Mouse (Mus musculus) intestine, embryonic 14.5 days (tissue): ENCODE measurements around the gene Rragd. TPM values are rescaled to one million over a fixed set of nuclear protein-coding genes. Genes with fewer than 3 reads are reported as not detected.
"Not testable (repeated sequence)": the region's sequence is repeated elsewhere in the genome, so short reads cannot be mapped to it uniquely, and the experiment has no call there.

ENCODE experiments used
- ATAC-seq: fragments of 200-750 bp; cut with Nextera tagmentation; replicated peaks from 2 replicates; pipeline ENCODE4 v1.8.0; 2017; ENCODE audit warnings: low read depth, moderate number of reproducible peaks, moderate TSS enrichment, moderate library complexity; ENCODE audit not compliant: low FRiP score, low TSS enrichment
- DNase-seq: peaks from one replicate; pipeline ENCODE4 v3.0.0-alpha.2; 2018; ENCODE audit warnings: low spot score
- H3K27ac ChIP-seq: fragments of 300-500 bp; sonication (generic); 2 replicates; pipeline ENCODE4 v1.5.1; 2014; ENCODE audit warnings: low read depth, mild to moderate bottlenecking, control low read depth
- H3K27me3 ChIP-seq: fragments of 300-500 bp; sonication (generic); replicated peaks from 2 replicates; pipeline ENCODE4 v1.6.1; 2014; ENCODE audit warnings: low read length, control low read depth; ENCODE audit not compliant: control insufficient read depth, insufficient read depth
- H3K36me3 ChIP-seq: fragments of 300-500 bp; sonication (generic); 2 replicates; pipeline ENCODE4 v1.6.1; 2014; ENCODE audit warnings: low read length, control low read depth; ENCODE audit not compliant: control insufficient read depth, insufficient read depth
- H3K4me1 ChIP-seq: fragments of 300-500 bp; sonication (generic); replicated peaks from 2 replicates; pipeline ENCODE4 v1.6.1; 2014; ENCODE audit warnings: low read length, control low read depth, mixed read lengths; ENCODE audit not compliant: control insufficient read depth, insufficient read depth
- H3K4me2 ChIP-seq: fragments of 300-500 bp; sonication (generic); 2 replicates; pipeline ENCODE4 v1.6.1; 2014; ENCODE audit warnings: low read length
- H3K4me3 ChIP-seq: fragments of 300-500 bp; sonication (generic); 2 replicates; pipeline ENCODE4 v1.5.1; 2014; ENCODE audit warnings: low read depth, low read length, control low read depth, mixed read lengths
- H3K9ac ChIP-seq: fragments of 300-500 bp; sonication (generic); 2 replicates; pipeline ENCODE4 v1.6.1; 2014; ENCODE audit warnings: mild to moderate bottlenecking, low read length
- H3K9me3 ChIP-seq: fragments of 300-500 bp; sonication (generic); 2 replicates; pipeline ENCODE4 v1.6.1; 2016; ENCODE audit warnings: low read length, control low read depth; ENCODE audit not compliant: control insufficient read depth
- WGBS: fragments of 180-500 bp; shearing (Covaris S2); extraction: QIAGEN DNeasy Blood & Tissue Kit; methylation state at CpG from one replicate; pipeline ENCODE4 v1.1.7; 2014; 5-methylcytosine and 5-hydroxymethylcytosine counted together
- polyA plus RNA-seq: library from polyadenylated mRNA; unstranded; fragments of >200 nt; fragmentation: Nextera tagmentation; extraction: Ambion mirVana; gene quantifications from 2 replicates; pipeline ENCODE4 v1.2.1, GENCODE M21; 2014

Rragd gene
- polyA plus RNA-seq, 1 experiment from 2014 or later = 14.5 TPM

- Histone ChIP-seq H3K36me3 (no peaks in the 10 kb centered on the region), H3K27me3 (no peaks in the 10 kb centered on the region), H3K27ac (no peak overlapping the region), H3K4me2 (no peak overlapping the region), H3K9ac (no peak overlapping the region), H3K4me3 (no peak overlapping the region), H3K4me1 (no peaks in the 10 kb centered on the region), H3K9me3 (no peaks in the 10 kb centered on the region)
- ATAC-seq (no peak), DNase-seq (no peak)
- 88% methylated on average over 5 of the region's 5 CpGs for WGBS
Observed at GRCm38 (mm10) chr4:32996083-32996482, 13.2 kb downstream of the Rragd start.

GRCm38 (mm10) chr4:32997571-32997970, 14.7 kb downstream of the Rragd start:
- no peaks in the 10 kb centered on the region for H3K9me3 ChIP-seq
- ATAC-seq = no peak

GRCm38 (mm10) chr4:32998996-32999395, 16.2 kb downstream of the Rragd start:
- no peak for DNase-seq
- no peak overlapping the region for H3K27ac ChIP-seq
- H3K4me2 ChIP-seq = no peak overlapping the region
- no peak for ATAC-seq
- H3K9me3 ChIP-seq = no peaks in the 10 kb centered on the region
- H3K4me3 ChIP-seq = no peak overlapping the region
- 94% methylated on average over 8 of the region's 8 CpGs for WGBS
- H3K36me3 ChIP-seq = no peaks in the 10 kb centered on the region
- H3K4me1 ChIP-seq = no peaks in the 10 kb centered on the region
- no peaks in the 10 kb centered on the region for H3K27me3 ChIP-seq
- no peak overlapping the region for H3K9ac ChIP-seq

More at GRCm38 (mm10) chr4:32997571-32997970, 14.7 kb downstream of the Rragd start:
- Histone ChIP-seq H3K27ac (no peak overlapping the region), H3K9ac (no peak overlapping the region), H3K27me3 (no peaks in the 10 kb centered on the region), H3K36me3 (no peaks in the 10 kb centered on the region), H3K4me2 (no peak overlapping the region), H3K4me1 (no peaks in the 10 kb centered on the region), H3K4me3 (no peak overlapping the region)
- no peak for DNase-seq
- 84% methylated on average over 5 of the region's 5 CpGs for WGBS

- whole genome bisulfite sequencing = 72% methylated on average over 3 of the region's 3 CpGs
- Histone ChIP-seq H3K4me1 (no peaks in the 10 kb centered on the region), H3K9ac (no peak overlapping the region), H3K36me3 (no peaks in the 10 kb centered on the region), H3K27ac (no peak overlapping the region), H3K4me3 (no peak overlapping the region), H3K27me3 (no peaks in the 10 kb centered on the region), H3K9me3 (no peaks in the 10 kb centered on the region), H3K4me2 (no peak overlapping the region)
- ATAC-seq = no peak
- no peak for DNase-seq
Observed at GRCm38 (mm10) chr4:33002081-33002480, 19.2 kb downstream of the Rragd start.

- 72% methylated on average over 10 of the region's 10 CpGs for WGBS
- not testable (repeated sequence) for H3K4me3 ChIP-seq, H3K27me3 ChIP-seq, H3K4me1 ChIP-seq, H3K9me3 ChIP-seq, H3K36me3 ChIP-seq, H3K27ac ChIP-seq, H3K4me2 ChIP-seq, H3K9ac ChIP-seq
- ATAC-seq = peak; percentile 72
- DNase-seq = peak; percentile 71
Observed at GRCm38 (mm10) chr4:33005595-33006470, 23.0 kb downstream of the Rragd start.

GRCm38 (mm10) chr4:33006844-33007243, 24.0 kb downstream of the Rragd start:
- Histone ChIP-seq H3K4me3 (no peak overlapping the region), H3K36me3 (no peaks in the 10 kb centered on the region), H3K4me2 (no peak overlapping the region), H3K27me3 (no peaks in the 10 kb centered on the region), H3K4me1 (no peaks in the 10 kb centered on the region), H3K9me3 (no peaks in the 10 kb centered on the region), H3K9ac (no peak overlapping the region), H3K27ac (no peak overlapping the region)
- WGBS = 93% methylated on average over 11 of the region's 11 CpGs
- DNase-seq (no peak), ATAC-seq (no peak)

- Histone ChIP-seq H3K27me3 (no peaks in the 10 kb centered on the region), H3K27ac (no peak overlapping the region), H3K9me3 (no peaks in the 10 kb centered on the region), H3K36me3 (no peaks in the 10 kb centered on the region), H3K9ac (no peak overlapping the region), H3K4me2 (no peak overlapping the region), H3K4me1 (no peaks in the 10 kb centered on the region), H3K4me3 (no peak overlapping the region)
- ATAC-seq (no peak), DNase-seq (no peak)
- 62% methylated on average over 9 of the region's 9 CpGs for WGBS
Observed at GRCm38 (mm10) chr4:33007443-33008217, 24.8 kb downstream of the Rragd start.

- ATAC-seq (no peak), DNase-seq (no peak)
- H3K4me3 ChIP-seq = no peak overlapping the region
- 94% methylated on average over 1 of the region's 1 CpGs for WGBS
- no peak overlapping the region for H3K9ac ChIP-seq
- H3K4me1 ChIP-seq = no peaks in the 10 kb centered on the region
- no peaks in the 10 kb centered on the region for H3K27me3 ChIP-seq
- H3K4me2 ChIP-seq = no peak overlapping the region
- no peak overlapping the region for H3K27ac ChIP-seq
- peaks cover 12% of the 10 kb centered on the region; the same call in 1 of the 2 replicates for H3K36me3 ChIP-seq
- H3K9me3 ChIP-seq = no peaks in the 10 kb centered on the region
Observed at GRCm38 (mm10) chr4:33010078-33010477, 27.2 kb downstream of the Rragd start.
